Mouse (Mus musculus): ENCODE results near the gene Dcaf10. TPM values are rescaled to one million over a fixed set of nuclear protein-coding genes. Genes with fewer than 3 reads are reported as not detected.

The Dcaf10 gene
- polyA plus RNA-seq, 1 experiment from 2014 or later = 9.1 TPM

DNA sequence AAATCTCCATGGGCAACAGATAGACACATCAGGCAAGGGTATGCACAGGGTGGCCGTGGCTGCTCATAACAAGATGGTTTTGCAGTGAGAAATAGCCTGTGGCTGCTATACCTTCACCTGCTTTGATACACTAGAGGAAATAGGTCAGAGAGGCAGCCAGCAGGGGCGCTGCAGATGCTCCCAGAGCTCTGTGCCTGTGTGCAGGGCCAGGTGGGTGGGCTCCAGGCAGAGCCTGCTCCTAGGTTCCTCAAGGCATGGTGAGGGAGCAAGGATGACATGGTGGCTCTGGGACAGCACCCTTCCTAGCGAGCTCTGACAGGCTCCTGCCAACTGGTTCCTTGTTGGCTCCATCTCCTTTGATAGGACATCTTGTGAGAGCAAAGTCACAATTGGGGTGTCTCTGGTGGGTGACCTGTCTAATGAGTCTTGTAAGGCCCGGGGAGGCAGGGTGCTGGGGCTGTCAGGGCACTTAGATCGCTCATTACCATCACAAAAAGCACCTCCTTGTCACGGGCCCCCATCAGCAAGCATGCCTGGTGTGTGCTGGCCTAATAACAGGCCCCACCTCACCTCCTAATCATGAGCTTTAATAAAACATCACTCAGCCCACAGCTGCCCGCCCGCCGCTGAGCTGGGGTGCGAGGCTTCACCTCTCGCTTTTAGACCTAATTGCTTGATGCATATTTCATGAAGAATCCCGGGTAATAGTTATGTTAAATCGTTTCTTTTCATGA lies 85.0 kb downstream of the Dcaf10 start:
- Histone ChIP-seq H3K4me3 (ENCODE audit: low read depth, low read length) (no peak overlapping the region), H3K9me3 (ENCODE audit: control insufficient read depth, low read length) (no peaks in the 10 kb centered on the region), H3K4me2 (replicated peaks; ENCODE audit: low read depth) (no peak overlapping the region), H3K36me3 (ENCODE audit: control insufficient read depth, insufficient read depth, low read length) (no peaks in the 10 kb centered on the region; the same call in 1 of the 2 replicates), H3K4me1 (replicated peaks; ENCODE audit: control insufficient read depth, insufficient read depth) (0 out of 2 replicates have a peak, but pooled peaks cover 5% of the 10 kb centered on the region), H3K9ac (ENCODE audit: low read length) (no peak overlapping the region), H3K27ac (replicated peaks) (no peak overlapping the region), H3K27me3 (ENCODE audit: control insufficient read depth, insufficient read depth, low read length) (no peaks in the 10 kb centered on the region)
- TF ChIP-seq CTCF (IDR thresholded peaks at IDR 0.05; ENCODE audit: low read depth) = peak; percentile 63
- TF ChIP-seq EP300 (optimal IDR thresholded peaks at IDR 0.05) = no peak
- WGBS = 70% methylated on average over 13 of the region's 13 CpGs
- ATAC-seq (ENCODE audit: low FRiP score, low TSS enrichment) = no peak
- peak; percentile 54 for DNase-seq (ENCODE audit: low spot score)

Small RNAs within 50 kb of the gene (microRNA-seq; reads per million reads assigned to microRNA genes)
- gene Gm25692 = not detected

Other genes starting within 250 kb of the Dcaf10 start
- gene Tomm5, start 234.0 kb upstream of the Dcaf10 start, polyA plus RNA-seq (2015; fragmentation: Nextera tagmentation; extraction: Ambion mirVana) = 243 and 257 TPM in 2 replicates
- 1.1 and 1.3 TPM in 2 replicates for gene Frmpd1, start 157.2 kb upstream of the Dcaf10 start, polyA plus RNA-seq (2015; fragmentation: Nextera tagmentation; extraction: Ambion mirVana)
- 10.7 and 10.9 TPM in 2 replicates for gene Trmt10b, start 45.0 kb upstream of the Dcaf10 start, polyA plus RNA-seq (2015; fragmentation: Nextera tagmentation; extraction: Ambion mirVana)
- 41.5 and 43.7 TPM in 2 replicates for gene Exosc3, start 631 bp downstream of the Dcaf10 start, polyA plus RNA-seq (2015; fragmentation: Nextera tagmentation; extraction: Ambion mirVana)
- 39.9 and 40.5 TPM in 2 replicates for gene Slc25a51, start 66.7 kb downstream of the Dcaf10 start, polyA plus RNA-seq (2015; fragmentation: Nextera tagmentation; extraction: Ambion mirVana)
- 5.5 and 6.9 TPM in 2 replicates for gene Shb, start 190.4 kb downstream of the Dcaf10 start, polyA plus RNA-seq (2015; fragmentation: Nextera tagmentation; extraction: Ambion mirVana)

Measured in stomach, postnatal 0 days (tissue).